Mouse (Mus musculus): ENCODE measurements around the gene Cmtr1. TPM values are rescaled to one million over a fixed set of nuclear protein-coding genes. Genes with fewer than 3 reads are reported as not detected.

The Cmtr1 gene
- total and polyA plus RNA-seq, 3 experiments = 47.3 to 99.6 (median 77.9) TPM

GRCm38 (mm10) chr17:29614115-29615023 lies 46.0 kb upstream of the Cmtr1 start, which contains the start of the genes Rnf8 and Gm28043:
Rnf8 (plus strand) TSS chr17:29614790.
Gm28043 (plus strand) TSS chr17:29614876.
- H3K79me2 ChIP-seq (ENCODE audit: control insufficient read depth, insufficient read depth, low read length, poor library complexity) = peaks cover 37% of the 10 kb centered on the region
- no peaks in the 10 kb centered on the region for H3K9me3 ChIP-seq (replicated peaks; ENCODE audit: insufficient read depth, low read length)
- TF ChIP-seq POLR2A (IDR thresholded peaks at IDR 0.05; ENCODE audit: control insufficient read depth in 1 of 2, insufficient read depth in 1 of 2, low read depth in 1 of 2, low read length in 2 of 2, poor library complexity in 1 of 2) (peak; percentile 87 to 90), ETS1 (IDR thresholded peaks at IDR 0.05; ENCODE audit: low read depth, low read length) (peak; percentile 34; the same call in 1 of the 2 replicates), MXI1 (IDR thresholded peaks at IDR 0.05; ENCODE audit: low read depth, low read length) (peak; percentile 81), NELFE (IDR thresholded peaks at IDR 0.05; ENCODE audit: low read depth, low read length) (peak; percentile 94), RCOR1 (IDR thresholded peaks at IDR 0.05; ENCODE audit: low read depth, low read length) (no peak), POLR2AphosphoS2 (IDR thresholded peaks at IDR 0.05; ENCODE audit: low read length) (peak; percentile 93), TAL1 (IDR thresholded peaks at IDR 0.05; ENCODE audit: low read length) (no peak), POLR2AphosphoS5 (IDR thresholded peaks at IDR 0.05; ENCODE audit: borderline replicate concordance, low read depth, low read length) (no peak), SIN3A (IDR thresholded peaks at IDR 0.05; ENCODE audit: low read length) (peak; percentile 89), CHD2 (IDR thresholded peaks at IDR 0.05; ENCODE audit: low read length) (peak; percentile 43), TBP (IDR thresholded peaks at IDR 0.05; ENCODE audit: low read depth, low read length) (peak; percentile 41; the same call in 1 of the 2 replicates), GABPA (IDR thresholded peaks at IDR 0.05; ENCODE audit: low read depth, low read length) (no peak), CTCF (IDR thresholded peaks at IDR 0.05 in 2 of 3, conservative IDR thresholded peaks at IDR 0.05 in 1 of 3; ENCODE audit: control insufficient read depth in 1 of 3, insufficient read depth in 1 of 3, low read depth in 2 of 3, low read length in 3 of 3, poor library complexity in 1 of 3, severe bottlenecking in 1 of 3) (peak; percentile 56 to 58 (median 57)), UBTF (IDR thresholded peaks at IDR 0.05; ENCODE audit: borderline replicate concordance, insufficient read depth, low read depth, low read length) (no peak), TCF12 (IDR thresholded peaks at IDR 0.05; ENCODE audit: low read depth, low read length) (peak; percentile 73), MEF2A (IDR thresholded peaks at IDR 0.05; ENCODE audit: extremely low read depth, insufficient replicate concordance, low read depth, low read length, poor library complexity, severe bottlenecking) (no peak), NRF1 (IDR thresholded peaks at IDR 0.05; ENCODE audit: insufficient read depth, low read depth, low read length, poor library complexity, severe bottlenecking) (peak; percentile 99), SMC3 (IDR thresholded peaks at IDR 0.05; ENCODE audit: low read depth, low read length) (no peak), HCFC1 (IDR thresholded peaks at IDR 0.05; ENCODE audit: low read depth, low read length) (peak; percentile 87), KAT2A (conservative IDR thresholded peaks at IDR 0.05; ENCODE audit: low read depth, low read length) (no peak; the same call in 1 of the 2 replicates), MAZ (IDR thresholded peaks at IDR 0.05; ENCODE audit: low read depth, low read length) (peak; percentile 69; the same call in 1 of the 2 replicates), MAX (IDR thresholded peaks at IDR 0.05; ENCODE audit: low read length) (peak; percentile 72), E2F4 (IDR thresholded peaks at IDR 0.05; ENCODE audit: borderline replicate concordance, low read depth, low read length) (peak; percentile 91; the same call in 1 of the 2 replicates), ZMIZ1 (IDR thresholded peaks at IDR 0.05; ENCODE audit: low read depth, low read length) (peak; percentile 81; the same call in 1 of the 2 replicates), MAFK (IDR thresholded peaks at IDR 0.05; ENCODE audit: borderline replicate concordance, low read depth, low read length) (no peak), MYC (IDR thresholded peaks at IDR 0.05; ENCODE audit: low read depth, low read length) (peak; percentile 70), ELF1 (IDR thresholded peaks at IDR 0.05; ENCODE audit: low read depth, low read length) (peak; percentile 67), USF2 (IDR thresholded peaks at IDR 0.05; ENCODE audit: borderline replicate concordance in 1 of 2, insufficient read depth in 1 of 2, low read depth in 1 of 2, low read length in 2 of 2) (no peak)
- H3K36me3 ChIP-seq (ENCODE audit: control insufficient read depth in 1 of 2, insufficient read depth in 2 of 2, low read length in 2 of 2) = peaks cover 0 to 9% of the 10 kb centered on the region in 2 experiments; a peak in 3 of 4 replicates
- H3K4me1 ChIP-seq (ENCODE audit: control insufficient read depth in 1 of 2, insufficient read depth in 2 of 2, low read length in 2 of 2) = peaks cover 0 to 12% of the 10 kb centered on the region in 2 experiments; a peak in 2 of 4 replicates
- no peaks in the 10 kb centered on the region for H3K27me3 ChIP-seq (ENCODE audit: control insufficient read depth in 1 of 2, insufficient read depth in 2 of 2, low read length in 2 of 2)
- peak within 1 kb of the TSS; percentile 85 for H3K27ac ChIP-seq (ENCODE audit: control insufficient read depth, low read depth, low read length)
- peak; percentile 97 for DNase-seq (ENCODE audit: low read depth, low spot score)
- peak within 1 kb of the TSS; percentile 65 to 98 for H3K4me3 ChIP-seq (ENCODE audit: control insufficient read depth in 1 of 2, insufficient read depth in 1 of 2, low read depth in 2 of 2, low read length in 2 of 2)
- peak within 1 kb of the TSS; percentile 94 for H3K9ac ChIP-seq (ENCODE audit: control insufficient read depth, low read depth, low read length, poor library complexity, severe bottlenecking)
